In genomic region chr5:139619301-139620161, GRCm38 (mm10) we compare ENCODE assay signal across 10 mouse cellular contexts.
DNase-seq lines count a peak whose midpoint lies in the region; ATAC-seq and TF ChIP-seq lines count a peak whose summit lies in the region.
"Had no signal": no experiment of that assay in that cellular context is flagged by ENCODE, and none has a peak within 500 bp of the region (broad histone marks: within the 10 kb centered on the region; RNA-seq: fewer than 3 reads in every experiment).

No protein-coding gene starts in this region.

- TF ChIP-seq CTCF in kidney, postnatal 0 days (IDR thresholded peaks at IDR 0.05; ENCODE audit: low read depth), result no peak

- H3K36me3 ChIP-seq in kidney, postnatal 0 days (ENCODE audit: insufficient read depth, low read length), result no peaks in the 10 kb centered on the region
- H3K36me3 ChIP-seq in forebrain, embryonic 14.5 days (ENCODE audit: control insufficient read depth, insufficient read depth, low read length), result no peaks in the 10 kb centered on the region
- no peaks in the 10 kb centered on the region for H3K36me3 ChIP-seq in limb, embryonic 15.5 days
- no peaks in the 10 kb centered on the region for H3K36me3 ChIP-seq in stomach, embryonic 16.5 days (ENCODE audit: control insufficient read depth, insufficient read depth, low read length)
- H3K36me3 ChIP-seq: heart, embryonic 15.5 days had no signal

- no peak overlapping the region for H3K4me3 ChIP-seq in kidney, postnatal 0 days (replicated peaks; ENCODE audit: low read depth, low read length)
- no peak overlapping the region for H3K4me3 ChIP-seq in forebrain, embryonic 14.5 days (ENCODE audit: low read depth, low read length)
- H3K4me3 ChIP-seq in limb, embryonic 15.5 days, result no peak overlapping the region
- no peak overlapping the region for H3K4me3 ChIP-seq in stomach, embryonic 16.5 days (replicated peaks; ENCODE audit: low read length)
- H3K4me3 ChIP-seq: heart, embryonic 15.5 days had no signal

- no peaks in the 10 kb centered on the region for H3K4me1 ChIP-seq in kidney, postnatal 0 days (replicated peaks; ENCODE audit: insufficient read depth, low read length)
- no peaks in the 10 kb centered on the region for H3K4me1 ChIP-seq in forebrain, embryonic 14.5 days (ENCODE audit: control insufficient read depth, insufficient read depth, low read length)
- peaks cover 18% of the 10 kb centered on the region for H3K4me1 ChIP-seq in limb, embryonic 15.5 days
- H3K4me1 ChIP-seq in stomach, embryonic 16.5 days (ENCODE audit: control insufficient read depth, insufficient read depth, low read length), result peaks cover 9% of the 10 kb centered on the region
- H3K4me1 ChIP-seq: heart, embryonic 15.5 days had no signal

- H3K4me2 ChIP-seq in kidney, postnatal 0 days (ENCODE audit: low read length), result 0 out of 2 replicates have a peak overlapping the region, but pooled peaks have one; percentile 7
- peak overlapping the region; percentile 5; the same call in 1 of the 2 replicates for H3K4me2 ChIP-seq in forebrain, embryonic 14.5 days (ENCODE audit: low read length)
- peak overlapping the region; percentile 27; the same call in 1 of the 2 replicates for H3K4me2 ChIP-seq in limb, embryonic 15.5 days
- H3K4me2 ChIP-seq in stomach, embryonic 16.5 days (ENCODE audit: low read depth, low read length), result peak overlapping the region; percentile 14
- H3K4me2 ChIP-seq: heart, embryonic 15.5 days had no signal

- DNase-seq in kidney, postnatal 0 days (ENCODE audit: low spot score), result peak; percentile 64
- no peak for DNase-seq in kidney, adult 9 months
- no peak for DNase-seq in forebrain, embryonic 14.5 days (ENCODE audit: low spot score)
- DNase-seq in urinary bladder, postnatal 25 days (ENCODE audit: low spot score), result no peak
- DNase-seq in left cerebral cortex, adult 9 months (ENCODE audit: low spot score in 2 of 2), result no peak
- no peak for DNase-seq in testis, postnatal 14 days (ENCODE audit: low spot score)
- DNase-seq: lung, postnatal 36 days had no signal

- no peak overlapping the region for H3K27ac ChIP-seq in kidney, postnatal 0 days
- no peak overlapping the region for H3K27ac ChIP-seq in forebrain, embryonic 14.5 days (ENCODE audit: low read depth, low read length)
- H3K27ac ChIP-seq in limb, embryonic 15.5 days, result peak overlapping the region; percentile 38
- no peak overlapping the region for H3K27ac ChIP-seq in stomach, embryonic 16.5 days (ENCODE audit: low read length)
- H3K27ac ChIP-seq: heart, embryonic 15.5 days had no signal

- no peaks in the 10 kb centered on the region for H3K27me3 ChIP-seq in kidney, postnatal 0 days (ENCODE audit: insufficient read depth, low read length)
- peaks cover 41% of the 10 kb centered on the region for H3K27me3 ChIP-seq in forebrain, embryonic 14.5 days (replicated peaks; ENCODE audit: control insufficient read depth, insufficient read depth, low read length)
- peaks cover 28% of the 10 kb centered on the region for H3K27me3 ChIP-seq in limb, embryonic 15.5 days
- peaks cover 11% of the 10 kb centered on the region; the same call in 1 of the 2 replicates for H3K27me3 ChIP-seq in stomach, embryonic 16.5 days (ENCODE audit: control insufficient read depth, insufficient read depth, low read length)

- H3K9ac ChIP-seq in kidney, postnatal 0 days (ENCODE audit: low read depth, low read length), result no peak overlapping the region
- no peak overlapping the region for H3K9ac ChIP-seq in forebrain, embryonic 14.5 days (ENCODE audit: low read length)
- H3K9ac ChIP-seq in limb, embryonic 15.5 days, result no peak overlapping the region
- peak overlapping the region; percentile 7; the same call in 1 of the 2 replicates for H3K9ac ChIP-seq in stomach, embryonic 16.5 days (ENCODE audit: low read length)
- H3K9ac ChIP-seq: heart, embryonic 15.5 days had no signal

- no peaks in the 10 kb centered on the region for H3K9me3 ChIP-seq in kidney, postnatal 0 days (replicated peaks; ENCODE audit: low read length)
- H3K9me3 ChIP-seq in forebrain, embryonic 14.5 days (replicated peaks; ENCODE audit: control insufficient read depth, low read length), result no peaks in the 10 kb centered on the region
- H3K9me3 ChIP-seq in limb, embryonic 15.5 days, result no peaks in the 10 kb centered on the region
- H3K9me3 ChIP-seq in stomach, embryonic 16.5 days (replicated peaks; ENCODE audit: control insufficient read depth, low read length), result no peaks in the 10 kb centered on the region
- H3K9me3 ChIP-seq: heart, embryonic 15.5 days had no signal

- no peak; the same call in 1 of the 2 replicates for ATAC-seq in kidney, postnatal 0 days (replicated peaks; ENCODE audit: low FRiP score, low read depth)
- no peak for ATAC-seq in forebrain, embryonic 14.5 days
- ATAC-seq in limb, embryonic 15.5 days (ENCODE audit: insufficient number of reproducible peaks, low FRiP score, low TSS enrichment, low read depth), result 0 out of 2 replicates have a peak, but pooled peaks have one; percentile 58
- peak; percentile 24 for ATAC-seq in stomach, embryonic 16.5 days (ENCODE audit: insufficient read depth, low FRiP score)

- 6% methylated on average over 36 of the region's 36 CpGs for WGBS in kidney, postnatal 0 days
- WGBS in forebrain, embryonic 14.5 days, result 16% methylated on average over 36 of the region's 36 CpGs
- 7% methylated on average over 36 of the region's 36 CpGs for WGBS in limb, embryonic 15.5 days
- 12% methylated on average over 36 of the region's 36 CpGs for WGBS in stomach, embryonic 16.5 days

Comparison
In these comparisons a context has a peak if more than half of its experiments do, and no peak if none do; other contexts are left out.
1. ATAC-seq: peak in limb, embryonic 15.5 days (single experiment) and stomach, embryonic 16.5 days (single experiment); none in kidney, postnatal 0 days (single experiment) and forebrain, embryonic 14.5 days (single experiment).
2. Peak in every context shown above with its lines, with median percentiles within 50 percentile points of each other: H3K4me2 ChIP-seq.